Mouse (Mus musculus): ENCODE results near the gene Cinp. TPM values are rescaled to one million over a fixed set of nuclear protein-coding genes. Genes with fewer than 3 reads are reported as not detected.

The Cinp gene
- 31.0 and 42.9 TPM in 2 replicates for polyA plus RNA-seq (2012; rRNA removed)
- 65.1 and 68.2 TPM in 2 replicates for polyA plus RNA-seq (2014; fragmentation: Nextera tagmentation; extraction: Ambion mirVana)

- peak; percentile 97 to 98 (median 97) for DNase-seq (ENCODE audit: low read depth in 3 of 3, low spot score in 3 of 3)
- Histone ChIP-seq H3K27ac (peak within 1 kb of the TSS; percentile 55), H3K9me3 (ENCODE audit: control insufficient read depth, low read length) (no peaks in the 10 kb centered on the region), H3K4me3 (ENCODE audit: insufficient read depth in 1 of 2, low read depth in 2 of 2, low read length in 2 of 2) (peak within 1 kb of the TSS; percentile 62 to 98), H3K4me1 (replicated peaks; ENCODE audit: control insufficient read depth in 2 of 2, insufficient read depth in 2 of 2, low read length in 1 of 2) (peaks cover 10 to 27% of the 10 kb centered on the region in 2 experiments), H3K36me3 (replicated peaks; ENCODE audit: control insufficient read depth, insufficient read depth, low read depth) (0 out of 2 replicates have a peak, but pooled peaks cover 2% of the 10 kb centered on the region), H3K4me2 (ENCODE audit: low read depth) (peak within 1 kb of the TSS; percentile 93), H3K9ac (replicated peaks) (peak within 1 kb of the TSS; percentile 84), H3K27me3 (ENCODE audit: control insufficient read depth, insufficient read depth, low read length) (no peaks in the 10 kb centered on the region)
- under 1% methylated on average over 74 of the region's 74 CpGs for WGBS (ENCODE audit: insufficient replicate concordance)
- peak; percentile 98 for ATAC-seq (ENCODE audit: insufficient read depth)
- TF ChIP-seq CTCF (IDR thresholded peaks at IDR 0.05; ENCODE audit: low read depth), result peak; percentile 19; the same call in 1 of the 2 replicates
- TF ChIP-seq EP300 (IDR thresholded peaks at IDR 0.05; ENCODE audit: low read depth), result no peak
Measured at GRCm38 (mm10) chr12:110889036-110890020, at the start of gene Cinp, which contains the start of gene Tecpr2. TSS of gene Cinp (minus strand) at chr12:110889145. TSS of gene Tecpr2 (plus strand) at chr12:110889264.

GRCm38 (mm10) chr12:110937496-110937895 lies 48.6 kb upstream of the Cinp start:
- 88% methylated on average over 5 of the region's 5 CpGs for WGBS (ENCODE audit: insufficient replicate concordance)
- peaks cover 4 to 6% of the 10 kb centered on the region in 2 experiments for H3K4me1 ChIP-seq (replicated peaks; ENCODE audit: control insufficient read depth in 2 of 2, insufficient read depth in 2 of 2, low read length in 1 of 2)

DNA sequence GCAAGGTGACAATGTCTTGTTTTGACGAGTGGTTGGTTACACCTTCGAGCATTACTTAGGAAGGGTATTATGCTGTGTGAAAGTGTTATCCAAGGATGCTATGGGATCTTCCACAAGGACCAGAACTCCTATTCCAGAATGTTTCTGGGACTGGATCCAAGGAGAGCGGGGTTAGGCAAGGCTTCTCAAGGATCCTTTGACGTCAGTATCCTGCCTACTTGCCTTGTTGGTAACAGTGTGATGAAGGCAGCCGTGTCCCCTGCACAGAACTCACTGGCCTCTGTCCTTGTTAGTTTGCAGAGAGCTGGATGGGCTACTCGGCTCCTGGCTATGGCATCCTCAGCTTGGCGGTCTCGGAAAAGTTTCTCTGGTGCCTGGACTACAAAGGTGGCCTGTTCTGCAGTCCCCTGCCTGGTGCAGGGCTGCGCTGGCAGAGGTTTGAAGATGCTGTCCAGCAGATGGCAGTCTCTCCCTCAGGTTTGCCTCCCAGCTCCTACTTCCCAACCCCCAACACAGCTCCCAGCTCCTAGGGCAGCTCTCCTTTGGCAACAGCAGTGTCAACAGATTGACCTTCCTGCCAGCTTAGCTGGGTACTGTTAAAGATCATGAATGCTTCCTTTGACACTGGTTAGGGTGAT lies 47.2 kb upstream of the Cinp start:
- DNase-seq (ENCODE audit: low read depth in 3 of 3, low spot score in 3 of 3) (peak; percentile 64 to 69 (median 69)), ATAC-seq (ENCODE audit: insufficient read depth) (peak; percentile 83)
- Histone ChIP-seq H3K27me3 (ENCODE audit: control insufficient read depth, insufficient read depth, low read length) (no peaks in the 10 kb centered on the region), H3K4me2 (ENCODE audit: low read depth) (no peak overlapping the region), H3K4me3 (ENCODE audit: insufficient read depth in 1 of 2, low read depth in 2 of 2, low read length in 2 of 2) (no peak overlapping the region), H3K9me3 (ENCODE audit: control insufficient read depth, low read length) (no peaks in the 10 kb centered on the region), H3K27ac (no peak overlapping the region), H3K4me1 (replicated peaks; ENCODE audit: control insufficient read depth in 2 of 2, insufficient read depth in 2 of 2, low read length in 1 of 2) (peaks cover 4 to 6% of the 10 kb centered on the region in 2 experiments), H3K36me3 (replicated peaks; ENCODE audit: control insufficient read depth, insufficient read depth, low read depth) (no peaks in the 10 kb centered on the region; the same call in 1 of the 2 replicates), H3K9ac (replicated peaks) (no peak overlapping the region)
- TF ChIP-seq EP300 (IDR thresholded peaks at IDR 0.05; ENCODE audit: low read depth), result no peak
- TF ChIP-seq CTCF (IDR thresholded peaks at IDR 0.05; ENCODE audit: low read depth), result peak; percentile 98
- 64% methylated on average over 9 of the region's 9 CpGs for WGBS (ENCODE audit: insufficient replicate concordance)

More at GRCm38 (mm10) chr12:110937496-110937895, 48.6 kb upstream of the Cinp start:
- no peaks in the 10 kb centered on the region for H3K9me3 ChIP-seq (ENCODE audit: control insufficient read depth, low read length)
- H3K36me3 ChIP-seq (replicated peaks; ENCODE audit: control insufficient read depth, insufficient read depth, low read depth), result no peaks in the 10 kb centered on the region
- no peak overlapping the region for H3K27ac ChIP-seq
- ATAC-seq (ENCODE audit: insufficient read depth), result no peak
- no peak overlapping the region for H3K9ac ChIP-seq (replicated peaks)
- H3K27me3 ChIP-seq (ENCODE audit: control insufficient read depth, insufficient read depth, low read length), result no peaks in the 10 kb centered on the region
- TF ChIP-seq CTCF (IDR thresholded peaks at IDR 0.05; ENCODE audit: low read depth), result no peak
- TF ChIP-seq EP300 (IDR thresholded peaks at IDR 0.05; ENCODE audit: low read depth), result no peak
- no peak for DNase-seq (ENCODE audit: low read depth in 3 of 3, low spot score in 3 of 3)
- H3K4me3 ChIP-seq (ENCODE audit: insufficient read depth in 1 of 2, low read depth in 2 of 2, low read length in 2 of 2), result no peak overlapping the region
- no peak overlapping the region for H3K4me2 ChIP-seq (ENCODE audit: low read depth)

DNA sequence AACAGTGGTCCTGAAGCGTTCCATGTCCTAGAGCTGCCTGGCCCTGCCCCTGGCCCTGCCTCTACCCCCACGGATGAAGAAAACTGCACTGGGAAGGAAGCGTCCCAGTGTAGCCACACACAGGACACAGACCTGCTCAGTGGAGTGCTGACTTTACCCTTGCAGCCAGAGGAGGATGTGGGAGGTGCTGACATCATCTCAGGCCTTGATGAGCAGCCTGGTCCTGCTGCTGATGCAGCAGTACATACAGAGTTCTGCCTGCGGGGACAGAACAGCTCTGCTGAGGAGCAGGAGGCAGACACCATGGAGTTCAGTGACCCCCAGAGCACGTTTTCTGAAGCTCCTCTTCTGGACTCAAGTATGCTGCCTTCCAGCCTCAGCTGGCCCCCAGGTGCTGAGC lies 43.9 kb upstream of the Cinp start:
- 0 out of 2 replicates have a peak, but pooled peaks have one; percentile 11 for ATAC-seq (ENCODE audit: insufficient read depth)
- 69% methylated on average over 5 of the region's 5 CpGs for WGBS (ENCODE audit: insufficient replicate concordance)

More for the DNA sequence above, 43.9 kb upstream of the Cinp start:
- Histone ChIP-seq H3K27me3 (ENCODE audit: control insufficient read depth, insufficient read depth, low read length) (no peaks in the 10 kb centered on the region), H3K9me3 (ENCODE audit: control insufficient read depth, low read length) (no peaks in the 10 kb centered on the region), H3K36me3 (replicated peaks; ENCODE audit: control insufficient read depth, insufficient read depth, low read depth) (no peaks in the 10 kb centered on the region; the same call in 1 of the 2 replicates), H3K4me3 (ENCODE audit: insufficient read depth in 1 of 2, low read depth in 2 of 2, low read length in 2 of 2) (no peak overlapping the region), H3K27ac (no peak overlapping the region), H3K9ac (replicated peaks) (no peak overlapping the region), H3K4me2 (ENCODE audit: low read depth) (no peak overlapping the region), H3K4me1 (replicated peaks; ENCODE audit: control insufficient read depth in 2 of 2, insufficient read depth in 2 of 2, low read length in 1 of 2) (peaks cover 4 to 6% of the 10 kb centered on the region in 2 experiments)
- no peak for DNase-seq (ENCODE audit: low read depth in 3 of 3, low spot score in 3 of 3)
- TF ChIP-seq CTCF (IDR thresholded peaks at IDR 0.05; ENCODE audit: low read depth) (no peak), EP300 (IDR thresholded peaks at IDR 0.05; ENCODE audit: low read depth) (no peak)
